Mouse (Mus musculus): ENCODE data around the gene Sppl3.
A peak's percentile ranks its signal among the peaks of the same experiment; 100 is the strongest.
"Not testable (repeated sequence)": the region's sequence is repeated elsewhere in the genome, so short reads cannot be mapped to it uniquely, and the experiment has no call there.

The Sppl3 gene

GRCm38 (mm10) chr5:115074749-115075148, 63.8 kb downstream of the Sppl3 start:
- DNase-seq (ENCODE audit: low read depth, low spot score) = no peak

- DNase-seq (ENCODE audit: low read depth, low spot score) = peak; percentile 59
These were observed 65.4 kb downstream of the Sppl3 start for GRCm38 (mm10) chr5:115076144-115076901.

GRCm38 (mm10) chr5:115081636-115082035, 70.7 kb downstream of the Sppl3 start:
- DNase-seq (ENCODE audit: low read depth, low spot score) = no peak

DNA sequence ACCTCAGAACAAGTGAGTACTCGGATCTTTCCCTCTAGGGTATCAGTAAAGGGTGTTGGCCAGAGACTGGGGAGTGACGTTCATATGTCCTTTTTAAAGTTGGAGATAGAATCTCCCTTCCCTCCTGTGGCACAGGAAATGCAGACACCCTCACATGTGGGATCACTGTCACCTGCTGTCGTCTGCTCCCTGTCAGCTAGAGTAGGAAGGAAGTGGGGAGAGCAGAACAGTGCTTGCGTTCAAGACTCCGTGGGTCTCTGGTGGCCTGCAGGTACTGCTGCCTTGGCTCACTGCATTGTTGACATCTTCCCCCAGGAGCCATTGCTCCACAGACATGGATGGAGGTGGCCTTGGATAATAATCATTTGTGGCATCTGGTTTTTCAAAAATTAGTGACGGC, 72.6 kb downstream of the Sppl3 start:
- no peak for DNase-seq (ENCODE audit: low read depth, low spot score)

DNA sequence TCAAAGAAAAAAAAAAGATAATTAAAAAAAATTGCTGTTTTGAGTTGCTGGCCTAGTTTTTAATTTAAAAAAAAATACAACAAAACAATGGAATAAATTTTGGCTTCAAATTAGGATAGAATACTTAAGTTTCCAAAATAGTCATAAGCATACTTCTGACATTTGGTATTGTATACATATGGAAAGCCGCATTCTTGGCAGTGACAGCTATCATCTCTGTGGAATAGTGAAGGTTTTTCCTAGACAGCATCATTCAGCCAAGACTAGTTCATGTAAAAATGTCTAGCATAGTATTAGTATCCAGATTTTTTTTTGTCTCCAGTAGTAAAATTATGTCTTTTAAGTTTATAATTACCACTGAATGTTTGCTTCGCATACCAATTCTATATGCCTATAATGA, 74.7 kb downstream of the Sppl3 start:
- DNase-seq (ENCODE audit: low read depth, low spot score) = no peak

- no peak for DNase-seq (ENCODE audit: low read depth, low spot score)
These were observed 78.8 kb downstream of the Sppl3 start for GRCm38 (mm10) chr5:115089592-115090268.

GRCm38 (mm10) chr5:115091015-115091414, 80.1 kb downstream of the Sppl3 start:
- DNase-seq (ENCODE audit: low read depth, low spot score) = no peak

DNA sequence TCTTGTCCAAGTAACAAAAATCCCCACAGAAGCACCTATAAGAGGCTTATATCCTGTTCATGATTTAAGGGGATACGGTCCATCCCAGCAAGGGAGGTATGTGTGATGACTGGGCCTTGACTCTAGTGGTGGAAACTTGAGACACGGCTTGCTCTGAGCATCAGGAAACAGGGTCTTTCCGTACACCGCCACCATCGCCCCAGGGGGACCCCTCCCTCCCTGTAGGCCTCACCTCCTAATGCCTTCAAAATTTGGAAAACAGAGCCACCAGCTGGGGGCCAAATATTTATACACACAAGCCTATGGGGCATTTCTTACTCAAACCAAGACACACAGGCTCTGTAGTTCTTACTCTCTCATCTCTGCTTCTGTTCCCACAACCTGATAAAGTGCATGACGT, 80.8 kb downstream of the Sppl3 start:
- DNase-seq (ENCODE audit: low read depth, low spot score) = no peak

DNA sequence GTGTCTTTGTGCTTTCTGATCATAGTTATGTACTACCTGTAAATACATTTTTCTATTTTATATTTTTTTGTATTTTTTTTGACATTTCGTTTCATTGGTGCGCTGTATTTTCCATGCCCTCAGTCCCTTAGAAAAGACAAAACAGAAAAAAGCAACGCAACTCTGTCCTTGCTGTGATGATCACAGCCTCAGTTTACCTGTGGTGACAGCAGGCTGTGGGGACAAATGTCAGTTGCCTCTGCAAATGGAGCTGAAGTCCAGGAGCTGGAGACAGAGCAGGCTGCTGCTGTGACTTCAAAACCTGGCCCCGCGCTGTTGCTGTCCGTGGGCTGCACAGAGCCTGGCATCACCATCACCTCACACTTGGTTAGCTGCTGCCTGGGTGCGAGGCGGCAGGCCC, 87.3 kb downstream of the Sppl3 start, which contains the start of gene Gm10401:
Gm10401 (minus strand) TSS at position 101 of the 400 bp plus-strand sequence.
- no peak for DNase-seq (ENCODE audit: low read depth, low spot score)

GRCm38 (mm10) chr5:115099530-115099929, 88.6 kb downstream of the Sppl3 start:
- DNase-seq (ENCODE audit: low read depth, low spot score) = no peak

DNA sequence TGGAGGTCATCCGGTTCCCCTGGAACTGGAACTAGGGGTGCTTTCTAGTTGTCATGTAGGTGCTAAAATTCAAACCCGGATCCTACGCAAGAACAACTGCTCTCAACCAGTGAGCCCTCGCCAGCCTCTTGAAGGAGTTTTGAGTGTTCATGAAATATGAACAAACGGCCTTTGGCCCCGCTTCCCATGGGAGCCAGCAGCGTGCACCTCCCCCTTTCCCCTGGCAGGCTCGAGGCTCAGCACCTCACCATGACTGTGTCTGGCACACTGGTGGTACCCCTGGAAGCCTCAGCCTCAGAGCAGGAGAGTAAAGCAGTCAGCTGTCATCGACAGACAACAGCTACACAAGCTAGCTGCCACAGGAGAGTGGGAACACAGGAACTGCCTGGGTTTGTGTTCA, 89.1 kb downstream of the Sppl3 start:
- no peak for DNase-seq (ENCODE audit: low read depth, low spot score)

DNA sequence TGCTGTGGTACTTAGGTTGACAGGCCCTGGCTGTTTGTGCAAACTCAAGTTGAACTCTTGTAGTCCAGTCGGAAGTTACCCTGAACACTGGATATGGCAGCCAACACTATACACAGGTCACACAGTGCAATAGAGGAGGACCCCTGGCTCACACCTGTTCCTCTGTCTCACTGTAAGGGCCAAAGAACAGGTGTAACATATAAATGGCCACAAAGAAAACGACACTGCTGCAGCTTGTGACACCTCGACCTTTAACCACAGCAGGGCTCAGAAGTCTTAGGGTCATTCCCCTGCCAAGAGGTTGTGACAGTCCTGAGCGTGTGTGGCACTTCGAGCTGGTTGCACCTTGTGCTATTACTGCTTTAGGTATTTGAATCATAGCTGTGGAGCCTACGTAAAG, 89.5 kb downstream of the Sppl3 start:
- DNase-seq (ENCODE audit: low read depth, low spot score) = no peak

DNA sequence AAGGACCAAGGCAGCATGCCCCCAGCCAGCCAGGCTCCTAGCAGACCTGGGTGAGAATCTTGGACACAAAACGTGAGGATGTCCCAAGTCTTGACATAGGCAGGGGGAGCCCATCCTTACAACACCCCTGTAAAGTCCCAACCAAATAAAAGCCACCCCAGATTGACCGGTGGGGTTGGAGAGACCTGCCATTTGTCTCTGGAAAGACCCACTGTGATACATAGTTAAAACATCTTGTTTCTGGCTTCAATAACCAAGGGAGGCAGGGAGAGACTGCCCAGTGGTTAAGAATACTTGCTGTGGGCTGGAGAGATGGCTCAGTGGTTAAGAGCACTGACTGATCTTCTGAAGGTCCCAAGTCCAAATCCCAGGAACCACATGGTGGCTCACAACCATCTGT, 91.3 kb downstream of the Sppl3 start:
- DNase-seq (ENCODE audit: low read depth, low spot score) = no peak

DNA sequence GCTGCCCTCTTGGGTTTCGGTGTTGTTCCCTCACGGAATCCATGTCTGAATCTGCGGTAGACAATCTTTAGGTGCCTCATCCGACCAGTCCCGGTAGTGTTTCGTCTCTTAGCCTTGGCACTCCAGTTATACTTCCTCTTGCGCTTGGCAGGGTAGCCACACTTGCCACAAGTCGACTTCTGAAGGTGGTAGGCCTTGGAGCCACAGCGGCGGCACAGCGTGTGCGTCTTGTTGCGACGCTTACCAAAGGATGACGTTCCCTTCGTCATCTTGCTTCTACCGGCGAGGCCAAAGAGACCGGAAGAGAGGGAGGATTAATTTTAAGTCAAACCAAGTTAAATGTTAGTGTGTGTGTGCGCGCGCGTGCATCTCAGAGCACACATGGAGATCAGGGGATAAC, 92.3 kb downstream of the Sppl3 start:
- not testable (repeated sequence) for DNase-seq (ENCODE audit: low read depth, low spot score)

GRCm38 (mm10) chr5:115111156-115111555, 100.2 kb downstream of the Sppl3 start:
- no peak for DNase-seq (ENCODE audit: low read depth, low spot score)

DNA sequence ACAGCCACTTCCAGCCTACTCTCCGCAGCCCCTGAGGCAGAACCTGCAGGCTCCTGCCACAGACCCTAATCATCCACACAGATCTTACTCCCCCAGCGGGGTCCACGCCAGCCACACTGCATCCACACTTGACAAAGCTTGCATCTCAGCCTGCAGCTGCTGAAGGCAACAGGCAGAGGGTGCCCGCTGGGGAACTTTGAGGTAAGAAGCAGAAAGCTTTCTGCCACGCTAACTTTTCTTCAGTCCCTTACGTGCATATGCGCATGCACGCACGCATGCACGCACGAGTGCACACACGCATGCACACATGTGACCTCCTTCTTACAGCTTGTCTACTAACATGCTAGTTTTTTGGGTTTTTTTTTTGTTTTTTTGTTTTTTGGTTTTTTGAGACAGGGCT, 102.3 kb downstream of the Sppl3 start:
- DNase-seq (ENCODE audit: low read depth, low spot score) = no peak

DNA sequence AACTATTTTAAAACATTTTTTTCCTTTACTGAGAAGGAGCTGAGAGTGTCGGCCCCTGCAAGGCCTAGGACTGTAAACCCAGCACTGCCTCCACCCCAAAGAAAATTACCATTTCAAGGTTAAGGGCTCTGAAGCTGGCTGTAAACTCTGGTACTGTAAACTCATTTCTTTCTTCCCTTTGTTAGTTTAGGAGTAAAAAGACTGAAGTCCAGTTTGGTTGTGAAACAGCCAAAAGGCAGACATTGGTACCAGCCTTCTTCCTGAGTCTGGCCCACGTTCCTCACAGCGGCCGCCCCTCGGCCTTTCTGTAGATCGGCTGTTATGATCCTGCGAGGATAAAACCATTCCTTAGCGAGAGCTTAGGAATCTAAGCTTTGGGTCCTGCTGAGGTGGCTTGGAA, 103.6 kb downstream of the Sppl3 start:
- no peak for DNase-seq (ENCODE audit: low read depth, low spot score)

GRCm38 (mm10) chr5:115116426-115116825, 105.5 kb downstream of the Sppl3 start:
- no peak for DNase-seq (ENCODE audit: low read depth, low spot score)

DNA sequence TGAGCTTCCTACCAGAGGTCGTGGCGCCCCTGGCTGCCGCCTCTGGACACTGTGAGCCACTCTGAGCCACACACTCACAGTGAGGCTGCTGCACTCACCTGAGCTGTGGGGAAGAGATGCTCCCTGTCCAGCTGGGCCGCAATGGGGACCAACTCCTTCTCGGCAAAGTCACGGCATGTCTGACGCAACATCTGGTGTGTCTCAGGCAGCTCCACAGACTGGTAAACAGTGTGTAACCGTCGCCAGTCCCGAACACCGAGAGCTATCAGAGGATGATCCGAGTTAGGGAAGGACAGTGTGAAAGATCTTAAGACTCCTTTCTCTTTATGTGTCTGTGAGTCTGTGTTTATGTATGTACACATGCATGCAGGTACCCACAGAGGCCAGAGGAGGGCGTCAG, 106.5 kb downstream of the Sppl3 start:
- DNase-seq (ENCODE audit: low read depth, low spot score) = no peak

GRCm38 (mm10) chr5:115118961-115119570, 108.1 kb downstream of the Sppl3 start, which contains the start of gene Acads:
Gene Acads, minus strand, starts transcription at chr5:115119346.
- peak; percentile 84 for DNase-seq (ENCODE audit: low read depth, low spot score)

- no peak for DNase-seq (ENCODE audit: low read depth, low spot score)
These were observed 110.0 kb downstream of the Sppl3 start for GRCm38 (mm10) chr5:115120978-115121377.

- no peak for DNase-seq (ENCODE audit: low read depth, low spot score)
These were observed 113.8 kb downstream of the Sppl3 start for GRCm38 (mm10) chr5:115124690-115125089.
